Mouse (Mus musculus): ENCODE results near the gene Cxxc4.

- no peak for TF ChIP-seq TBP (IDR thresholded peaks at IDR 0.05; ENCODE audit: low read depth, low read length)
- TF ChIP-seq POLR2A (IDR thresholded peaks at IDR 0.05; ENCODE audit: control insufficient read depth in 1 of 2, insufficient read depth in 1 of 2, low read depth in 1 of 2, low read length in 2 of 2, poor library complexity in 1 of 2) = no peak
- TF ChIP-seq E2F4 (IDR thresholded peaks at IDR 0.05; ENCODE audit: borderline replicate concordance, low read depth, low read length) = no peak
- no peak for TF ChIP-seq CHD2 (IDR thresholded peaks at IDR 0.05; ENCODE audit: low read length)
These were observed 43.4 kb downstream of the Cxxc4 start for GRCm38 (mm10) chr3:134279655-134280054.

All from MEL (cell line).